Mouse (Mus musculus): ENCODE measurements at regions not wholly inside any gene's neighbourhood (a gene's known extent, or its start where the extent isn't known, plus 50 kb on each side); places are given as distances from the start of the nearest gene placed in this dataset.

DNA sequence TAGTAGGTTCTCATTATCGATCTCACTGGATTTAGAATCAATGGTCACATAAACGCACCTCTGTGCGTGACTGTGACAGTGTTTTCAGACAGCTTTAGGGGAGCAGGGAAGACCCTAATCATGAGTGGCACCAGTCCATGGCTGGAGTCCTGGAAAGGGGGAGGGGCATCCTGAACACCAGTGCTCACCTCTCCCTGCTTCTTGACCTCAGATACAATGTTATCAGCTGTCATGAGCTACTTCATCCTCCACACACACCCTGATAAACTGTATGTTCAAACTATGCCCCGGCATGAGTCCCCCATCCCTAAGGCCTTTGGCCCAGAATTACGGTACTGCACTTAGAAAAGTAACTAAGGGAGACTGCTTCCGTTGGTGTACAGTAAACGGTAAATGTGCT, 272.2 kb upstream of the Spred2 start:
- DNase-seq (ENCODE audit: low read depth, low spot score), result no peak

DNA sequence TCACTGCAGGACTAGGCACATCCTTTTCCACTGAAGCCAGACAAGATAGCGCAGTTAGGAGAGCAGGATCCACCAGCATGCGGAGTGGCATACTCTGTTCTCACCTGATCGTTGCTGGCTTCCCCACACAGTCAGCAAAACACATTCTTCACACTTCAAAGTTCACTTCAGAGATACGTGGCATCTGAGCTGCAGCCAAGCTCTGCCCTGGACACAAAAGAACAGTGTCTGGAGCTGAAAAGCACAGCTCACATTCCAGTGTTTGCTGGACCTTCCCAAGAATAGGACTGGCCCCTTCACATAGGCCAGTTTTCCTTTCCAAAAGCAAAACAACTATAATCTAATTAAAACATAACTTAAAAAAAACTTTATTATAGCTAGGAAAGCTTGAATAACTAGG, 264.7 kb upstream of the Spred2 start:
- no peak for DNase-seq (ENCODE audit: low read depth, low spot score)

DNA sequence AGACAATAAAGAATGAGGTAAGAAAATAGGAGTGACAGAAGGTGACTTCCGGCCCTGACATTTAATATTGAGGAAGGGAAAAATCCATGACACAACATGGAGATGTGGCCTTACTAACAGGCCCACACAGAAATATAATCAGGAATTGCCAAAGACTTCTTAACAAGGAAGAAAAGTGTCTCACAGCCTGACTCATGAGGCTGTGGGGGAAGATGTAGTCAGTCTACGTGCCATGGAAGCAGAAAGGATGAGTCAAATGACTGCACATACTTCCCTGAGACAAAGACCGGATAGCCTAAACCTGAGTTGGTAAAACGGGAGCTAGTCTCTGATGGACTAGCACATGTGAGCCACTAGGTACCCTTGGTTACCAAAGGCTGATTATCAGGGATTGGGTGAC, 257.4 kb upstream of the Spred2 start:
- no peak for DNase-seq (ENCODE audit: low read depth, low spot score)

DNA sequence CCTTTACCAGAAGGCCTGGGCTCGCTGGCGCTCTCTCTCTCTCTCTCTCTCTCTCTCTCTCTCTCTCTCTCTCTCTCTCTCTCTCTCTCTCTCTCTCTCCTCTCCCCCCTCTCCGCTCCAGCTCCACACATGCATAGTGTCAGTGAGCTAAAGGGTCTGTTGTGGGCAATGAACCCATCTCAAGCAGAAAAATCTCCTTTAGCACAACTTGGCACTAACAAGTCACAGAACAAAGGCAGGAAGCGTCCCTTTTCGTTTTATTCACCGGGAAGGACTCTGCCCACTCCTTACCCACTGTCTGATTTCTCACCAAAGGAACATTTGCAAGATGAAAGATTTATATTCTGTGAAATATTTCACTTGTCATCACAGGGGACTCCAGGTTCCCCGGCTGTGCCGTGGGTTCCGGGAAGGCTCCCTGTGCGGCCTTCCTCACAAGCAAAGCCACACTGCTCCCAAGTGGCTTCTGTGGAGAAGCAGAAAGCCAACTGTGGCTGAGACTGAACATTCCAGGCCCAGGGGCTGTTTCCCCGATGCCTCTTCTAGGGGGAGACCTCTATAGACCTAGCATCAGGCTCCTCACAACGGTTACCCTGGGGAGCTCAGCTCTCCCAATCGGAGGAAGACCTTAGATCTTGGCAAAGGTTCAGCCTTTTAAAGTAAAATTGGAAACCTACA, 253.2 kb upstream of the Spred2 start:
- no peak for DNase-seq (ENCODE audit: low read depth, low spot score)

DNA sequence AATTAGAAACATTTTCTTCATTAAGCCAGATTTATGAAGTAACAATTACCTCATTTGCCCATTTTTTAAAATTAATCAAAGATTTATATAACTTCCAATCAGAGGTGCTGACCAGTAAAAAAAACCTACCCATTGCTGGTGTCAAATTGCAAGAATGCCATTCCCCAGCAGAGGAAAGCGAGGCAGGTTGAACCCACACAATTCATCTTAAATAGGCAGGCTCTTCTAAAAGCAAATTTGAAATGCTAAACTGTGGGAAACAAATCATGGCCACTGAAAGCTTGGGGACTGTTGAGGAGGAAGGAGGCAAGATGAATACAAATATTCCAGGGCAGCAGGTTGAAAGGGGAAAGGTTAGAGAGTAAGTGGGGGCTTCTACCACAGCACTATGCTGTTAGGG, 251.2 kb upstream of the Spred2 start:
- no peak for DNase-seq (ENCODE audit: low read depth, low spot score)

DNA sequence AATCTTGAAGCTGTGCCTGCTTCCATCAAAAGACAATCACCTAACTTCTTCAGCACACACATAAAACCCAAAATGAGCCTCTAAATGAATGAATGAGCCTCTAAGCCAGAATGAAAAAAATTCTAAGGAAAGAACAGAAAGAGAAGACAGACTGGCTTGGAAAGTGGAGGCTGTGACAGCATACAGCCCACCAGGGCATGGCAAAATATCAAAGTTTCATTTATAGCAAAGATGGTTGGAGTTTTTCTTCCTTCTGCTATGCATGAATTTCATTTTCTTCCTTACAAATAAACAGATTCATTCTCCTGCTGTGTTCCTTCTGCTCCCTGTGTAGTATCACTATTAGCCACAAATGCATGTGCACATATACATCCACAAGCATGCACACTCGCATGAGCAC, 247.7 kb upstream of the Spred2 start:
- DNase-seq (ENCODE audit: low read depth, low spot score), result no peak

DNA sequence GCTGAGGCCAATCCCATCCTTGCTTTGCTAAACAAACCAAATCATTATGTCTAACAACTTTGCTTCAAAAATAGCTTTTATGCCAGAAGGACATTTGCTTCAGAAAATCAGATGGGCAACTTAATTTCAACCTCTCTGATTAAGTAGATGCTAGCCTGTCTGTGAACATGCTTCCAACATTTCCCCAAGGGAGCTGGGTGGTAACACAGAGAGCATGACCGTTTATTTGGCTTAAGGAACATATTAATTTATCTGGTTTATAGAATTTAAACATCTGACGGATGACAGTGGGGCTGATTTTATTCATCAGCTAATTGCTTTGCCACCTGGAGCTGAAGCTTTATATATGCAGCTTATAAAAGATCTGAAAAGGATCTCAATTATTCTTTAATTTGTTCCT, 245.1 kb upstream of the Spred2 start:
- DNase-seq (ENCODE audit: low read depth, low spot score), result no peak

DNA sequence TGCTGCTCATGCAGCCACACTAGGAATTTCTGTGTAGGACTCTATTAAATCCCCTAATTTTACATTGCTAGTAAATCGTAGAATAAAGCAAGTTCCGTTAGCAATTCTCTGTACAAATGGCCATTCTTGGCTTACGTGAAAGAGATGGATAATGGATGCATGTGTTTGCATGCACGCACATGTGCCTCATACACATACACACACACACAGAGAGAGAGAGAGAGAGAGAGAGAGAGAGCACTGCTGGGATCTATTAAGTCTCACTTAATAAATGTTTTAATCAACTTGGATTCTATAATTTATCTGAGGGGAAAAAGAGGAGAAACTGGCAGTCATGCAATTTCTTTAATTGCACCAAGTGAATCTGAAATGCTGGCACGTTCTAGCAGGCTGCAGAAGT, 244.5 kb upstream of the Spred2 start:
- no peak for DNase-seq (ENCODE audit: low read depth, low spot score)

DNA sequence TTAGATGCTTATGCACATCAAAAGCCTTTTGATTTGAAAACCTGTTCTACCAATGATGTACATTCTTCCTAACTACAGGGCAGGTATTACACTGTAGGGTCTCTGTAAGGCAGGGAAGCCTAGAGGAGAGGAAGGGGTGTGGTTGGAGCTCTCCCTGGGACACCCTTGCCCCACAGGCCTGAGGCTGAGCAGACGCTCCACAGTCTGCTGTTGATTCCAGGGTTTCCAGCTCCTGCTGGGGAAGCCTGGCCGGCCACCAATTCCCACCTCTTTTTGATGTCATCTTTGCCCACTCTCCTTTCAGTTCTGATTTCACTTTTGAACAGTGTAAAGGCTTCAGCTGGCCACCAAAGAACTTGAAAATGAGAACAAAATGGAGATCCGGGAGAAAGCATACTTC, 223.0 kb upstream of the Spred2 start:
- DNase-seq (ENCODE audit: low read depth, low spot score), result no peak

DNA sequence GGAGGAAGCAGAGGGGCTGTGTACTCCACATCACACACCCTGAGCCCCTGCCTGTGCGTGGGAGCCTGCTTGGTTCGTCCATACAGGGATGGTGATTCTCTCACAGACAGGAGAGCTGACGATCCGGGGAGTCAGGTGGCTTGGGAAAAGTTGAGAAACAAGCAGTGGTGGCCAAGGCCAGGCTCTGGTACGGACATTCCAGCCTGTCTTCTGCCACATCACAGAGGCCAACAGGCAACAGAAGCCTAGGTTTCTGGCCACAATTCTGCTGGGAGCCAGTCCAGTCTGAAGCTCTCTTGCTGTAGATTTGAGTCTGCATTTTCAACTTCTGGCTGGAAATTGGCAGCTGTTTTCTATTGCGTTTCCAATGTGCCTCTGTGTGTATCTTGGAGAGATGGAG, 215.4 kb upstream of the Spred2 start:
- DNase-seq (ENCODE audit: low read depth, low spot score), result no peak

DNA sequence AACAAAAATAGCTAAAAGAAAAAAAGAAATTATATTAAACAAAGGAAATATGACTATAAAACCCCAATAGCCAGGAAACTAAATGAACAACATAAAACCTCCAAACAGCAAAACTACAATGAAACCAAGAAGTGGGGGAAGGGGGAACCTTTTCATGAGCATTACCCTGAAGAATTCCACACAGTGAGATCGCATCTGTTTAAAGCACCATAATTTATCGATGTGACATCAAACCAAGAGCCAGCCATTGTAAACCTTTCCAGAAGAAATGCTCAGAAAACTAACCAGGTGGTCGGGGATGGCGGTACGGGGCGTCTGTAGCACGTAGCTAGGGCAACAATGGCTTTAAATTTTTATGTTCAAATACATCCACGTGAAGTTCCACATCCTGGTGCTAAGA, 214.8 kb upstream of the Spred2 start:
- no peak for DNase-seq (ENCODE audit: low read depth, low spot score)

DNA sequence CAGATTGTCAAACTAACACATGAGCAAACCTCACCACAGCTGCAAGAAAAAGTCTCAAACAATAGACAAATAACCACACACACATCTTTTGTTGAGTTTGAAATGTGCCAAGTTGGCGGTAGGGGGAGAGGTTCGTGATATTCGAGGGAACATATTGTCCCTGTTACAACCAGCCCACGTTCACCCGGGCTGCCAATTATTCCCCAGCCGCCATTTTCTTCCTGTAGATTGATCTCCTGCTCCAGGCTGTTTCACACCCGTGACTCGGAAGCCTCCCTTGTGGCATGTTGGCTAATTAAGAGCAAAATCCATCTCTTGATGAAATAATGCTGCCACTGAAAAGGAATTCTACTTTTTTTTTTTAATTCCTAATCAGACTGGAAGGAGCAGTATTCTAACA, 211.1 kb upstream of the Spred2 start:
- no peak for DNase-seq (ENCODE audit: low read depth, low spot score)

DNA sequence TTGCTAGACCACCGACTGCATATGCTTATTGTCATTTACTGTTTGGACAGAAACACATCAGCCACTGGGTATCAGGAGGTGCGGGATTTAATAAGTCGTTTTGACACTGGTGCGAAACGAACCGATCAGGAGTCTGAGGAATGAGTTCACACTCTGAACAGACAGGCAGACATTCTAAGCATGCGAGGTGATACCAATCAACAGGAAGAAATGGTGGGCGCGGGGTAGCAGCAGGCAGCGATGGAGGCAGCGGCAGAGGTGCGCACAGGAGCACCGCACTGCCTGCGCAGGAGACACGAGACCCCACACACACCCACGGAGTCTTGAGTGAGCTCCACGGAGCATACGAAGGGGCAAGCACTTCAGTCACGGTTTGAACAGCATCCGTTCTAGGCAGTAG, 210.6 kb upstream of the Spred2 start:
- peak; percentile 7 for DNase-seq (ENCODE audit: low read depth, low spot score)

DNA sequence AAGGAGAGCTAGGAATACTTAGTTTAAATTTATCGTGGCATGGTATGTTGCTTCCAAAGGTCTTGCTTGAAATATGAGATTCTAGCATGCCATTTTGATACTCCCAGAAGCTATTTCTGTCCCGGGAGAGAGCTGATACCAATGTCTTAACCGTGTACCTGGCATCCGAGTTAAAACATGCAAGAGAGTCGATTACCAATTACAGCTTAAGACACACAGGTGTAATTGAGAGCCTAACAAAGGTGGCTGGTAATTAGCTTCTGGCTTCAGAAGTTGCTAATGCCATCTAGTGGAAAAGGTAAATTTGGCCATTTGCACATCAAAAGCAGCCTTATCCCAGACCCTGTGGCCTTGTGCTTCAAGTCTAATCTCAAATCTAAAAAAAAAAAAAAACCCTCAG, 210.0 kb upstream of the Spred2 start:
- DNase-seq (ENCODE audit: low read depth, low spot score), result peak; percentile 26

DNA sequence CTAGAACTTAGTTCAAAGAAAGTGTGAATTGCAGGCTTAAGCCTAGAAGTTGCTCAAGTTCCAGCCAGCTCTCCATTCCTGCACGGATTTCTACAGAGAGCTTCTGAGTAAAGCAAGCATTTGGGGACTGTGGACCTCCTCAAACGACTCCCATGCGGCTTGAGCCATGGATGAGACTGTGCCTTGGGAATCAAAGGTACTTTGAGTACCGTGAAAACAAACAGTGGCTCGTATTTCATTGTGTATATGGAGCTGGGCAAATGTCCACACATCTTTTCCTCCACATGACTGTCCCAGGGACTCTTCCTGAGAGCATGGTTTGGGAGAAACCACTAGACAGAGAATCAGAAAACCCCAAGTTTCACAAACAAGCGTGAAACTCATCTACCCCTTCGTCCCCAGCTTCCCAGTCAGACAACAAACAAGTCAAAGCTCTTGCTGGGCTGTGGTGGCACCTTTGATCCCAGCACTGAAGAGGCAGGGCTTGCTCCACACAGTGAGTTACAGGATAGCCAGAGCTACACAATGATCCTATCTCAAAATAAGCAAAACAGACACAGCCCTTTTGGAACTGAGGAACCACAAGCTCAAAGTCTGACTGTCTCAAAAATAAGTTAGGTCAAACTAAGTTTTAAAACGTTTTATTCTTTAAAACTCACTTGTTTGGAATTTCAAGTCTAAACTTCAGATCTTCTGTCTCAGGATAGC, 209.1 kb upstream of the Spred2 start:
- DNase-seq (ENCODE audit: low read depth, low spot score), result no peak

DNA sequence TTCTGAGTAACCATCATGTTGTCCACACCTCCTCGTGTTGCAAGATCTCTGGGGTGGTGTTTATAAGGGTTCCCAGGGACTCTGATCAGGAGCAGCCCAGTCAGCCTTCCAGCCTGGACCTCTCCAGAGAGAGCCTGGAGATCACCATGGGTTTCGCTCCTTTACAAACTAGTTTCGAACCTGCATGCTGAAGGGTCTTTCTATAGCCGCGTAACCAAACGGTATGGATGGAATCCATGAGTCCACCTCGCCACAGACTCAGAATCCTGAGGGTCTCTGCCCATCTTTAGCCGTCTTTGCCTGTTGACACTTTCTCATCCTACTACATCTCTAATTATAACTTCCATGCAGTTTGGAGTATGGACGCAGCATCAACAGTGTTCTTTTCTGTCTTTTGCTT, 206.0 kb upstream of the Spred2 start:
- no peak for DNase-seq (ENCODE audit: low read depth, low spot score)

DNA sequence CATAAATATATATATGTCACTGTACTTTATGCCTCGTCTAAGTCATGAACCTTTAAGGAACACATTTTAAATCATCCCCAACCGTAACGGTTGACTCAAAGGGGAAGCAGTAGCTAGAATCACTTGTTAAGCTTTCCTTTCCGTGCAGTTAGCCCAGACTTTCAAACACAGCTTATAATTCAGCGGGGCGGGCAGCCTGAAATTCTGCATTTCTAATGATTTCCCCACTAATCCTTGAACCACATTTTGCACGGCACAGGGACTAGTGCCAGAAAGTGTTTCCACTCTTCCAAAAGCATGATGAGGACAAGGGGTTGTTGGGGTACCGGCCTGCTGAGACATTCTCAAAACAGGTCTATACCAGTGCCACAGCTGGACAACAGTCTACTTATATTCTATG, 195.1 kb upstream of the Spred2 start:
- DNase-seq (ENCODE audit: low read depth, low spot score), result no peak

DNA sequence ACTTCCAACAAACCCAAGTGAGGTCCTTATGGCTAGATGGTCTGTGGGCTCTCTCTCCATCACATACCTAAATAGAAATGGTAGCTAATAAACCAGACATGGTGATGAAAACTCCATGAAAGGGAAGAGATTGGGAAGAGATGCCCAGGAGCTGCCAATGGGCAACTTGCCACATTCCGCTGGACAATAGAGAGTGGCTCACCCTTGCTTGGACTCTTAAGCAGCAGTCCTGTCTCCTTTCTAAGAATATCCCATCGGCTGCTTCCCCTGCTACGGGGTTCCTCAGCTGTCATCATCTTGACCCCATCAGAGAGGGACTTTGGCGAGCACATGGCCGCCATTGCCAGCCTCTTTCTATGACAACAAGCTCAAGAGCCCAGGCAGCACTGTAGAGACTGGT, 193.4 kb upstream of the Spred2 start:
- DNase-seq (ENCODE audit: low read depth, low spot score), result no peak

DNA sequence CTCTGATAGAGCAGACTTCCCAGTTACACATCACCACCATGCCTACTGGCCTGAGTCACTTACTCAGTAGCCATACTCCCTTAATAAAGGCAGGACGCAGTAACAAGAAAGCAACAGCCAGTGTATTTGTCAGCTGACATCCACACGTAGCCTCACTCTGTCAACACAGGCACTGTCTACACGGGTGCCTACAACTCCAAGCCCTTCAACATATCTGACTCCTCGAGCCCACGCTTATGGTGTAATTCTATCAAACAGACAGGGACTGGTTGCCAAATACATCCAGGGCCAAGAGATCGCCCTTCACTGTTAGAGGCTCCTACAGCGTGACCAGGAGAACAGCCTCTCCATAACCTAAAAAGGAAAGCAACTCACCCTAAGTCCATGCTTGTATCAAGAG, 188.1 kb upstream of the Spred2 start:
- DNase-seq (ENCODE audit: low read depth, low spot score), result no peak

DNA sequence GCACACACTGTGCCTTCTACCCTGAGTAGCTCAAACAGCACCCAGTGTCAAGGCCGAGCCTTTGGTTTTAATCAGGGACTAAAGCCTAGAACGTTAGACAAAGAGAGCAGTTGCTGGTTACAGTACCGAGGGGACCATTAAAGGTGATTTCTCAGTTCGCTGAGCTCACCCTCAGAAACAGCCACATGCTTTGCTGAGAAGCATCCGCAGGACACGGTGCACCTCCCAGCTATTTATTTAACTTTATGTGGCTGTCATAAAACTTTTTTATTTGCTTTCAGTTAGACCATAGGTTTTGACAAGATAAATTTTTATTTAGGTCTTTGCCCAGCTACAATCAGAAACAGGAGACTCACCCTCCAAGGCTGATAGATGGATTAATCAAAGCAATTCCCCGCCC, 187.2 kb upstream of the Spred2 start:
- DNase-seq (ENCODE audit: low read depth, low spot score), result no peak

DNA sequence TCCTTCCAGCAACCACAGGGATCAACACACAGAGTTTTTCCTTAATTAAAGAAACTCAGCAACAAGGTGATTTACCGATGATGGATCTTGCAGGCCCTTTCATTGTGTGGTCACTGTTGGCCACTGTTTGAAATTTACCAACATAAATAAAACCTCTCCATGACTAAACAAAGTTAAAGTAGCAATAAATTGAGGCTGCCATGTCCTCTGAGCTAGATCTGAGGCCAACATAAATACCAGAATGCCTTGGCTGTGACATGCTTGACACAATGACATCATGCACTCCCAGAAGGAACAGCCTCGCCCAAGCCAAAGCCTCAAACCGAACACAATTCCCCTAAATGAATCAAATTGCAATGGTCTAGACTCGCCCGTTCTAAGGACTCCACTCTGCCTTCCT, 186.8 kb upstream of the Spred2 start:
- no peak for DNase-seq (ENCODE audit: low read depth, low spot score)

DNA sequence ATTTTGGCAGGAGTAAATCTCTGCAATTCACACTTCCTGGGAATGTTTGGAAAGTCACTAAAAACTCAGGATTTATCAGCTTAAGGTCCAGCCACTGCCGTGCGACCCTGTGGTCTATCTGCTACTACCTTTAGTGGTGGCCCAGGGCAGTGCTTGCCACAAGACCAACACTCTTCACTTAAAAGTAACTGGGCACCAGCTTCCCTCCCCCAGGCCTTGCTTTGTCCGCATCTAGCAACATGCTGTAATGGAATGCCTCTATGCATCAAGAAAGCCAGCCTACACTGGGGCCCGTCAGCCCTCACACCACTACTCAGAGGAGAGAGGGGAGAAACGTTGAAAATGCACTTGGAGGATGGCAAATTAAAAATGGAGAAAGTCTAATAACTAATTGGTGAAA, 186.4 kb upstream of the Spred2 start:
- DNase-seq (ENCODE audit: low read depth, low spot score), result no peak

DNA sequence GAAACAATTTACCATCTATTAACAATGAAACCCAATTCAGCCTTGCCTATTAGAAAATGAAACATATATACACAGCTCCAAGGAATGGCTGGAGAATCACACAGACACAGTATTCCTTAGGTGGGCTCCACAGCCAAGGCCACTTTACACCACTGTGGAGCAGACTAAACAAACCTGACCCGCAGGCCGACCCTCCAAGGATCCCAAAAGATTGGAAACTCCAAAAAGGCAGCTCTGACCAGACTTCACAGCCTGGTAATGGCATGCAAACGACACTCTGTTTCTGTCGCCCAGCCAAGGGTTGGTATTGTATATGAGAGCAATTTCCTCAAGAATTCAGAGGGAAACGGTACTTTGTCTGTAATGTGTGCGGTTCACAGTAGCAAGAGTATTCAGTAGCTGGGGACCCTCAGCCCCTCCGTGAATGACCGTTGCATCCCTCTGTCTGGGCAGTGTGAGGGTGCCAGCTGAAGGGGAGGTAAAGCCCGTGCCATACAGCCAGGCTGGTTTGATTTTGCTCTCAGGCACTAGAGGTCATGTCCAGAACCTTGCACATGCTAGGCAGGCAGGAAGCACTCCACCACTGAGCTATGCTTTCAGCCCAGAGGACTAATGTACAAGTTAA, 184.5 kb upstream of the Spred2 start:
- DNase-seq (ENCODE audit: low read depth, low spot score), result no peak
